Mouse (Mus musculus) Patski (cell line): ENCODE results near the gene Palm. TPM values are rescaled to one million over a fixed set of nuclear protein-coding genes. Genes with fewer than 3 reads are reported as not detected.
A peak's percentile ranks its signal among the peaks of the same experiment; 100 is the strongest.

Experiments
- ATAC-seq: fragments of 100-300 bp; one replicate; pipeline ENCODE4 v1.8.0; 2021
- CTCF ChIA-PET: fragments of 350-600 bp; sonication (Branson Sonifier 250); formaldehyde crosslinking; loops from one replicate; lab custom pipeline; 2022; ENCODE audit warnings: inconsistent platforms; lab: Charles Lee
- POLR2A ChIA-PET: fragments of 350-600 bp; sonication (Branson Sonifier 250); formaldehyde crosslinking; loops from one replicate; lab custom pipeline; 2022; ENCODE audit warnings: antibody characterized with exemption, inconsistent platforms; lab: Charles Lee
- DNase-seq: peaks from one replicate; pipeline ENCODE4 v3.0.0-alpha.2; 2011; ENCODE audit warnings: low read depth, low spot score
- H3K27me3 ChIP-seq: fragments of 371-371 bp; one replicate; pipeline ENCODE4 v1.5.1; 2021
- CTCF ChIP-seq: fragments of 100-300 bp; IDR thresholded peaks from one replicate; pipeline ENCODE4 v1.5.1; 2021
- in situ Hi-C: fragments of 300-500 bp; cut with MboI; formaldehyde crosslinking; loops from 3 replicates; pipeline ENCODE4 v1.11.1; 2018; ENCODE audit warnings: low pct_unique_long_range_greater_than_20kb, mixed read lengths
- polyA plus RNA-seq: library from polyadenylated mRNA; unstranded; gene quantifications from one replicate; pipeline ENCODE4 v1.2.3, GENCODE M21; 2021

The Palm gene
- polyA plus RNA-seq, 1 experiment from 2014 or later = 141 TPM

- ChIA-PET POLR2A (interaction anchor here (0.6 to 1.8 kb wide), 3 partner anchors 13 to 60 kb away, joined by 3 to 10 read pairs (median 8); no protein-coding TSS in a partner anchor), CTCF (interaction anchor here (0.9 to 1.4 kb wide), 3 partner anchors 13 to 19 kb away, joined by 3 to 4 read pairs (median 3); no protein-coding TSS in a partner anchor)
- ATAC-seq (peak; percentile 72), DNase-seq (peak; percentile 99)
- no peak for TF ChIP-seq CTCF
- in situ Hi-C loops = no loop called here
- H3K27me3 ChIP-seq = no peaks in the 10 kb centered on the region
Measured at GRCm38 (mm10) chr10:79853860-79854795, 60.8 kb downstream of the Palm start, which contains the start of gene Ptbp1. Gene Ptbp1, plus strand, starts transcription at chr10:79854427.

GRCm38 (mm10) chr10:79854801-79855541 lies 61.6 kb downstream of the Palm start:
- in situ Hi-C loops = no loop called here

GRCm38 (mm10) chr10:79855558-79856184 lies 62.3 kb downstream of the Palm start:
- no peak for TF ChIP-seq CTCF
- in situ Hi-C loops = no loop called here
- ATAC-seq (no peak), DNase-seq (no peak)
- POLR2A ChIA-PET = interaction anchor here (0.7 to 2.9 kb wide), 5 partner anchors 10 to 200 kb away, joined by 3 to 11 read pairs (median 3); no protein-coding TSS in a partner anchor
- CTCF ChIA-PET = interaction anchor here (0.8 to 1.1 kb wide), 2 partner anchors 29 to 87 kb away, joined by 3 read pairs; no protein-coding TSS in a partner anchor
- H3K27me3 ChIP-seq = no peaks in the 10 kb centered on the region

More at GRCm38 (mm10) chr10:79854801-79855541, 61.6 kb downstream of the Palm start:
- DNase-seq = no peak
- no peak for TF ChIP-seq CTCF
- POLR2A ChIA-PET = interaction anchor here (0.9 to 1.3 kb wide), 3 partner anchors 13 to 60 kb away, joined by 3 to 8 read pairs (median 3); no protein-coding TSS in a partner anchor
- peak; percentile 7 for ATAC-seq
- H3K27me3 ChIP-seq = no peaks in the 10 kb centered on the region
- CTCF ChIA-PET = no interaction called here

GRCm38 (mm10) chr10:79856280-79856679 lies 62.9 kb downstream of the Palm start:
- H3K27me3 ChIP-seq = no peaks in the 10 kb centered on the region
- ChIA-PET CTCF (interaction anchor here (0.8 to 1.2 kb wide), 3 partner anchors 28 to 104 kb away, joined by 3 to 4 read pairs (median 3); partner anchors contain the start of gene Wdr18), POLR2A (interaction anchor here (0.7 to 2.9 kb wide), 3 partner anchors 9 to 199 kb away, joined by 3 to 11 read pairs (median 4); no protein-coding TSS in a partner anchor)
- no peak for TF ChIP-seq CTCF
- ATAC-seq (no peak), DNase-seq (no peak)
- in situ Hi-C loops = no loop called here

- H3K27me3 ChIP-seq = no peaks in the 10 kb centered on the region
- ChIA-PET POLR2A (interaction anchor here (2.9 kb wide), 1 partner anchor 9 kb away, joined by 11 read pairs; no protein-coding TSS in a partner anchor), CTCF (interaction anchor here (1.0 to 1.6 kb wide), 3 partner anchors 22 to 103 kb away, joined by 3 to 4 read pairs (median 4); partner anchors contain the start of gene Wdr18)
- TF ChIP-seq CTCF = no peak
- ATAC-seq (no peak), DNase-seq (no peak)
- in situ Hi-C loops = no loop called here
Measured at GRCm38 (mm10) chr10:79856704-79857451, 63.5 kb downstream of the Palm start.

GRCm38 (mm10) chr10:79857452-79857811 lies 64.1 kb downstream of the Palm start:
- ChIA-PET CTCF (interaction anchor here (1.0 to 1.6 kb wide), 4 partner anchors 23 to 103 kb away, joined by 3 to 4 read pairs (median 4); partner anchors contain the start of gene Wdr18), POLR2A (interaction anchor here (2.9 kb wide), 1 partner anchor 8 kb away, joined by 11 read pairs; no protein-coding TSS in a partner anchor)
- H3K27me3 ChIP-seq = no peaks in the 10 kb centered on the region
- ATAC-seq = no peak
- no peak for DNase-seq
- no peak for TF ChIP-seq CTCF
- in situ Hi-C loops = no loop called here

GRCm38 (mm10) chr10:79857894-79858293 lies 64.5 kb downstream of the Palm start:
- DNase-seq (no peak), ATAC-seq (no peak)
- no peak for TF ChIP-seq CTCF
- POLR2A ChIA-PET = interaction anchor here (2.9 kb wide), 1 partner anchor 8 kb away, joined by 11 read pairs; no protein-coding TSS in a partner anchor
- H3K27me3 ChIP-seq = no peaks in the 10 kb centered on the region
- CTCF ChIA-PET = interaction anchor here (1.0 to 1.8 kb wide), 4 partner anchors 23 to 89 kb away, joined by 3 to 5 read pairs (median 4); no protein-coding TSS in a partner anchor
- in situ Hi-C loops = no loop called here

GRCm38 (mm10) chr10:79858416-79859074 lies 65.2 kb downstream of the Palm start:
- TF ChIP-seq CTCF = no peak
- CTCF ChIA-PET = interaction anchor here (0.8 to 1.8 kb wide), 4 partner anchors 24 to 89 kb away, joined by 3 to 5 read pairs (median 3); no protein-coding TSS in a partner anchor
- ATAC-seq = no peak
- H3K27me3 ChIP-seq = no peaks in the 10 kb centered on the region
- POLR2A ChIA-PET = interaction anchor here (1.0 to 2.9 kb wide), 2 partner anchors 7 to 15 kb away, joined by 3 to 11 read pairs; partner anchors contain the start of genes Plppr3 and Prtn3
- no peak for DNase-seq
- in situ Hi-C loops = no loop called here
